Mouse (Mus musculus): ENCODE measurements around the gene Ifna11. TPM values are rescaled to one million over a fixed set of nuclear protein-coding genes. Genes with fewer than 3 reads are reported as not detected.
"Not testable (repeated sequence)": the region's sequence is repeated elsewhere in the genome, so short reads cannot be mapped to it uniquely, and the experiment has no call there.

The Ifna11 gene
- not detected for total RNA-seq (2021)
- long read RNA-seq, experiment 1 = 0 reads
- long read RNA-seq, experiment 2 = 0 reads

GRCm38 (mm10) chr4:88819659-88820058 is at the start of gene Ifna11:
Ifna11 (plus strand) TSS chr4:88819959.
- DNase-seq (ENCODE audit: low spot score in 2 of 2) = no peak

- DNase-seq (ENCODE audit: low spot score in 2 of 2) = not testable (repeated sequence)
Observed at GRCm38 (mm10) chr4:88773534-88773933, 46.2 kb upstream of the Ifna11 start, which contains the start of gene Gm13290. Gm13290 (plus strand) TSS chr4:88773834.

DNA sequence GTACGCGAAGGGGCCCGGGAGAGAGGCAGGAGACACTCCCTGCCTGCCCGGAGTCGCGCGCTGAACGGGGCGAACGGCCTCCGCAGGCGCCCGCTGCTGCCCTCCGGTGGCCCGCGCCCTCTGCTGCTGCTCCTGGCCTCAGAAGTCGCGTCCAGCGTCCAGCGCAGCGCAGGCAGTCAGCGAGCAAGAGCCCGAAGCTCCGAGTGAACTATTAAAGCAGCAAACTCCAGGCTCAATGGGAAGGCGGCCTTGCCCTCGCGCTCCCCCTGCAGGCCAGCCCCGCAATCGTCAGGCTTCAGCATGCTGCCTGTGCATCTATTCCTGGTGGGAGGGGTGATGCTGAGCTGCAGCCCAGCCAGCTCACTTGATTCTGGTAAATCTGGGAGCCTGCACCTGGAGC is 43.1 kb upstream of the Ifna11 start, which contains the start of gene Gm13289:
Gene Gm13289 (plus strand): TSS at position 301 of the 400 bp plus-strand sequence.
- DNase-seq (ENCODE audit: low spot score in 2 of 2) = not testable (repeated sequence)

GRCm38 (mm10) chr4:88779550-88779949 is 40.2 kb upstream of the Ifna11 start, which contains the start of gene Gm13272:
Gm13272 (plus strand) TSS chr4:88779850.
- DNase-seq (ENCODE audit: low spot score in 2 of 2) = not testable (repeated sequence)

DNA sequence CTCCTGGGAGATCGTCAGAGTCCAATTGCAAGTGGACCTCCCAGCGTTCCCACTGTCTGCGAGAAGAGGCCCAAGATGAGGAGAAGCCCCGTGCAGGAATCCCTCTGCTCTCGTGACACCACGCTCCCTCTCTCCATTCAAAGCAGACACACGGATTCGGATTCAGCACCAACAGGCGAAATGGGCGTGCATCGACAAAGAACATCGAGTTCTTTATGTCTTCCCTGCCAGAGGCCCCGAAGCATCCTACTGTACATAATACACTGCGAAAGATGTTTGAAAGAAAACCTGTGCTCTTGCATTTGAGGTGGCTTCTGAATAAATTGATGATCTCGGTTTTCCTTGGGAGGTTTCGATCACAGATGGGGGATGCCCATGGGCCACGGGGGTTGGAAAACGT is 39.4 kb upstream of the Ifna11 start:
- not testable (repeated sequence) for DNase-seq (ENCODE audit: low spot score in 2 of 2)

- DNase-seq (ENCODE audit: low spot score in 2 of 2) = not testable (repeated sequence)
Observed at GRCm38 (mm10) chr4:88781831-88782230, 37.9 kb upstream of the Ifna11 start, which contains the start of gene Ifnz. Ifnz (plus strand) TSS chr4:88782131.

GRCm38 (mm10) chr4:88782335-88782734 is 37.4 kb upstream of the Ifna11 start:
- peak in 1 of 2 experiments; percentile 24 for DNase-seq (ENCODE audit: low spot score in 2 of 2)

- not testable (repeated sequence) for DNase-seq (ENCODE audit: low spot score in 2 of 2)
Observed at GRCm38 (mm10) chr4:88785409-88785808, 34.4 kb upstream of the Ifna11 start, which contains the start of gene Gm13276. Gm13276 (plus strand) TSS chr4:88785709.

DNA sequence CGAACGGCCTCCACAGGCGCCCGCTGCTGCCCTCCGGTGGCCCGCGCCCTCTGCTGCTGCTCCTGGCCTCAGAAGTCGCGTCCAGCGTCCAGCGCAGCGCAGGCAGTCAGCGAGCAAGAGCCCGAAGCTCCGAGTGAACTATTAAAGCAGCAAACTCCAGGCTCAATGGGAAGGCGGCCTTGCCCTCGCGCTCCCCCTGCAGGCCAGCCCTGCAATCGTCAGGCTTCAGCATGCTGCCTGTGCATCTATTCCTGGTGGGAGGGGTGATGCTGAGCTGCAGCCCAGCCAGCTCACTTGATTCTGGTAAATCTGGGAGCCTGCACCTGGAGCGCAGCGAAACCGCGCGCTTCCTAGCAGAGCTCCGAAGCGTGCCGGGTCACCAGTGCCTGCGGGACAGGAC is 31.4 kb upstream of the Ifna11 start, which contains the start of gene Gm13277:
Gene Gm13277 (plus strand): TSS at position 231 of the 400 bp plus-strand sequence.
- peak; percentile 32 to 39 for DNase-seq (ENCODE audit: low spot score in 2 of 2)

GRCm38 (mm10) chr4:88791250-88791649 is 28.5 kb upstream of the Ifna11 start, which contains the start of gene Gm13278:
Gm13278 (plus strand) TSS chr4:88791550.
- not testable (repeated sequence) for DNase-seq (ENCODE audit: low spot score in 2 of 2)

DNA sequence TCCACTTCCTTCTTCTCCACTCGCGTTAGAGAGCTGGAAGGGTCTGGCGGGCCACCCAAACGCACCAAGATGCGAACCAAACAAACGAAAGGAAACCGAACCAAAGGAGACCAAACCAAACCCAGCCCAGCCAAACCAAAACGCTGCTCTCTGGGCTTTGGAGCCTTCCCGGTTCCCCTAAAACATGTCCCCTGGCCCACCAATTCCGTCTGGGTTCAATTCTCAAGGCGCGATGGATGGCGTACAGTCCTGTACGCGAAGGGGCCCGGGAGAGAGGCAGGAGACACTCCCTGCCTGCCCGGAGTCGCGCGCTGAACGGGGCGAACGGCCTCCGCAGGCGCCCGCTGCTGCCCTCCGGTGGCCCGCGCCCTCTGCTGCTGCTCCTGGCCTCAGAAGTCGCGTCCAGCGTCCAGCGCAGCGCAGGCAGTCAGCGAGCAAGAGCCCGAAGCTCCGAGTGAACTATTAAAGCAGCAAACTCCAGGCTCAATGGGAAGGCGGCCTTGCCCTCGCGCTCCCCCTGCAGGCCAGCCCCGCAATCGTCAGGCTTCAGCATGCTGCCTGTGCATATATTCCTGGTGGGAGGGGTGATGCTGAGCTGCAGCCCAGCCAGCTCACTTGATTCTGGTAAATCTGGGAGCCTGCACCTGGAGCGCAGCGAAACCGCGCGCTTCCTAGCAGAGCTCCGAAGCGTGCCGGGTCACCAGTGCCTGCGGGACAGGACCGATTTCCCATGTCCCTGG is 25.7 kb upstream of the Ifna11 start, which contains the start of gene Gm13275:
Gene Gm13275 (plus strand): TSS at position 552 of the 740 bp plus-strand sequence.
- DNase-seq (ENCODE audit: low spot score in 2 of 2) = peak; percentile 66 to 79

GRCm38 (mm10) chr4:88797097-88797496 is 22.7 kb upstream of the Ifna11 start, which contains the start of gene Gm13279:
Gm13279 (plus strand) TSS chr4:88797397.
- DNase-seq (ENCODE audit: low spot score in 2 of 2) = not testable (repeated sequence)

GRCm38 (mm10) chr4:88799365-88799764 is 20.4 kb upstream of the Ifna11 start, which contains the start of gene Gm13285:
Gm13285 (plus strand) TSS chr4:88799665.
- DNase-seq (ENCODE audit: low spot score in 2 of 2) = not testable (repeated sequence)

DNA sequence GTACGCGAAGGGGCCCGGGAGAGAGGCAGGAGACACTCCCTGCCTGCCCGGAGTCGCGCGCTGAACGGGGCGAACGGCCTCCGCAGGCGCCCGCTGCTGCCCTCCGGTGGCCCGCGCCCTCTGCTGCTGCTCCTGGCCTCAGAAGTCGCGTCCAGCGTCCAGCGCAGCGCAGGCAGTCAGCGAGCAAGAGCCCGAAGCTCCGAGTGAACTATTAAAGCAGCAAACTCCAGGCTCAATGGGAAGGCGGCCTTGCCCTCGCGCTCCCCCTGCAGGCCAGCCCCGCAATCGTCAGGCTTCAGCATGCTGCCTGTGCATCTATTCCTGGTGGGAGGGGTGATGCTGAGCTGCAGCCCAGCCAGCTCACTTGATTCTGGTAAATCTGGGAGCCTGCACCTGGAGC is 16.8 kb upstream of the Ifna11 start, which contains the start of gene Gm13287:
Gene Gm13287 (plus strand): TSS at position 301 of the 400 bp plus-strand sequence.
- not testable (repeated sequence) for DNase-seq (ENCODE audit: low spot score in 2 of 2)

- not testable (repeated sequence) for DNase-seq (ENCODE audit: low spot score in 2 of 2)
Observed at GRCm38 (mm10) chr4:88805231-88805630, 14.5 kb upstream of the Ifna11 start, which contains the start of gene Gm13288. Gm13288 (plus strand) TSS chr4:88805531.

GRCm38 (mm10) chr4:88805761-88806160 is 14.0 kb upstream of the Ifna11 start:
- DNase-seq (ENCODE audit: low spot score in 2 of 2) = peak; percentile 19 to 30

DNA sequence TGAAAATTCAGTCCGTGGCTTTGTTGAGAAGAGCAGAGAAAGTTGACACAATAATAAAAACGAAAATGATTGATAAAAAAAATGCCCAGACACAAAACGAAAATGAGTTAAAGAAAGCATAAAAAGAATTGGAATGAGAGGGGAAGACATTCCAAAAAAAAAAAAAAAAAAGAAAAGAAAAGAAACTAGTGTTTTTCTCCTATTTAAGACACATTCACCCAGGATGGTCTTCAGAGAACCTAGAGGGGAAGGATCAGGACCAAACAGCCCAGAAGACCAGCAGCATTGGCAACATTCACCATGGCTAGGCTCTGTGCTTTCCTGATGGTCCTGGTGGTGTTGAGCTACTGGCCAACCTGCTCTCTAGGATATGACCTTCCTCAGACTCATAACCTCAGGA is 3.8 kb upstream of the Ifna11 start, which contains the start of gene Ifna7:
Gene Ifna7 (plus strand): TSS at position 301 of the 400 bp plus-strand sequence.
- DNase-seq (ENCODE audit: low spot score in 2 of 2) = no peak

DNA sequence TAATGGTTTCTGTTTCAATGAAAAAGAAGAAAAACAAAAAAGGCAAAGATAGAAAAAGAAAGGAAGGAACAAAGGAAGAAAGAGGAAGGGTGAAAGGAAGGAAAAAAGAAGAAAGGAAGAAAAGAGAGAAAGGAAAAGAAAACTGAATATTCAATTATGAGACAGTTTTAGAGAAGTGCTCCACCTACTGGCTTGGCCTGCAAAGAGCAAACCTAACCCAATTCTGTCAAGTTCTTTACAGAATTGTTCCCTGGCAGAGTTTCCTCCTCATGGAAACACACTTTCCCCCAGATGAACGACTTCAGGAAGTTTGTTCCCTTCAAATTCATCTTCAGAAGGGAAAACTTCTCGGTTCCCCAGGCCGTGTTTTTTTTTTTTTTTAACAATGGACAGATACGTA is 3.2 kb downstream of the Ifna11 start:
- DNase-seq (ENCODE audit: low spot score in 2 of 2) = no peak

DNA sequence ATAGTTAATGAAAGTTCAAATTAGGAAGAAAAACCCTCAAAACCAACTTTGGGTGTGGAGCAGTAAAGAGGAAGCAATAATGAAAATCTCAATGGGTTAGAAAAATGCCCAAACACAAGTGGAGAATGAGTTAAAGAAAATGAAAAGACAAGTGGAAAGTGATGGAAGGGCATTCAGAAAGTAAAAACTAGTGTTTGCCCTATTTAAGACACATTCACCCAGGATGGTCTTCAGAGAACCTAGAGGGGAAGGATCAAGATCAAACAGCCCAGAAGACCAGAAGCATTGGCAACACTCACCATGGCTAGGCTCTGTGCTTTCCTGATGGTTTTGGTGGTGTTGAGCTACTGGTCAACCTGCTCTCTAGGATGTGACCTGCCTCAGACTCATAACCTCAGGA is 7.4 kb downstream of the Ifna11 start, which contains the start of gene Ifna6:
Gene Ifna6 (plus strand): TSS at position 301 of the 400 bp plus-strand sequence.
- not testable (repeated sequence) for DNase-seq (ENCODE audit: low spot score in 2 of 2)

- DNase-seq (ENCODE audit: low spot score in 2 of 2) = peak in 1 of 2 experiments; percentile 21
Observed at GRCm38 (mm10) chr4:88830523-88830922, 10.8 kb downstream of the Ifna11 start.

DNA sequence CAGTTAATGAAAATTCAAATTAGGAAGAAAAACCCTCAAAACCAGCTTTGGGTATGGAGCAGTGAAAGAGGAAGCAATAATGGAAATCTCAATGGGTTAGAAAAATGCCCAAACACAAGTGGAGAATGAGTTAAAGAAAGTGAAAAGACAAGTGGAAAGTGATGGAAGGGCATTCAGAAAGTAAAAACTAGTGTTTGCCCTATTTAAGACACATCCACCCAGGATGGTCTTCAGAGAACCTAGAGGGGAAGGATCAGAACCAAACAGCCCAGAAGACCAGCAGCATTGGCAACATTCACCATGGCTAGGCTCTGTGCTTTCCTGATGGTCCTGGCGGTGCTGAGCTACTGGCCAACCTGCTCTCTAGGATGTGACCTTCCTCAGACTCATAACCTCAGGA is 15.5 kb downstream of the Ifna11 start, which contains the start of gene Ifna5:
Gene Ifna5 (plus strand): TSS at position 301 of the 400 bp plus-strand sequence.
- DNase-seq (ENCODE audit: low spot score in 2 of 2) = not testable (repeated sequence)
